Comparison of ENCODE assay signal across 14 mouse cellular contexts in genomic region chr17:26689810-26690209, GRCm38 (mm10). TPM values are rescaled to one million over a fixed set of nuclear protein-coding genes. Genes with fewer than 3 reads are reported as not detected.
DNase-seq lines count a peak whose midpoint lies in the region; ATAC-seq and TF ChIP-seq lines count a peak whose summit lies in the region.
"Had no signal": no experiment of that assay in that cellular context is flagged by ENCODE, and none has a peak within 500 bp of the region (broad histone marks: within the 10 kb centered on the region; RNA-seq: fewer than 3 reads in every experiment).

No protein-coding gene starts in this region.

- peaks cover 2% of the 10 kb centered on the region for H3K79me2 ChIP-seq in heart, adult 2 months (replicated peaks; ENCODE audit: control insufficient read depth, insufficient read depth, low read length)

- H3K4me1 ChIP-seq in heart, embryonic 15.5 days (replicated peaks) = peaks cover 29% of the 10 kb centered on the region
- H3K4me1 ChIP-seq in heart, adult 2 months (ENCODE audit: control insufficient read depth, insufficient read depth, low read length) = peaks cover 14% of the 10 kb centered on the region
- H3K4me1 ChIP-seq in neural tube, embryonic 13.5 days (replicated peaks) = peaks cover 46% of the 10 kb centered on the region
- H3K4me1 ChIP-seq in forebrain, embryonic 15.5 days = peaks cover 38% of the 10 kb centered on the region
- H3K4me1 ChIP-seq in neural tube, embryonic 15.5 days = peaks cover 29% of the 10 kb centered on the region
- H3K4me1 ChIP-seq: intestine, embryonic 15.5 days had no signal

- peak overlapping the region; percentile 42 for H3K27ac ChIP-seq in heart, embryonic 15.5 days
- no peak overlapping the region; the same call in 1 of the 2 replicates for H3K27ac ChIP-seq in heart, adult 2 months
- peak overlapping the region; percentile 55; the same call in 1 of the 2 replicates for H3K27ac ChIP-seq in neural tube, embryonic 13.5 days (replicated peaks)
- H3K27ac ChIP-seq in forebrain, embryonic 15.5 days (replicated peaks) = peak overlapping the region; percentile 79
- peak overlapping the region; percentile 67; the same call in 1 of the 2 replicates for H3K27ac ChIP-seq in neural tube, embryonic 15.5 days (replicated peaks)
- H3K27ac ChIP-seq: intestine, embryonic 15.5 days; macrophage had no signal

- H3K4me2 ChIP-seq in heart, embryonic 15.5 days = no peak overlapping the region
- no peak overlapping the region for H3K4me2 ChIP-seq in neural tube, embryonic 13.5 days
- H3K4me2 ChIP-seq in forebrain, embryonic 15.5 days (replicated peaks) = no peak overlapping the region
- H3K4me2 ChIP-seq in neural tube, embryonic 15.5 days = no peak overlapping the region
- H3K4me2 ChIP-seq: intestine, embryonic 15.5 days had no signal

- TF ChIP-seq CTCF in heart, adult 2 months (IDR thresholded peaks at IDR 0.05) = no peak

- H3K4me3 ChIP-seq in heart, embryonic 15.5 days = no peak overlapping the region
- H3K4me3 ChIP-seq in heart, adult 2 months = no peak overlapping the region
- H3K4me3 ChIP-seq in neural tube, embryonic 13.5 days = no peak overlapping the region
- H3K4me3 ChIP-seq in forebrain, embryonic 15.5 days = no peak overlapping the region
- H3K4me3 ChIP-seq in neural tube, embryonic 15.5 days (replicated peaks) = no peak overlapping the region
- H3K4me3 ChIP-seq: erythroblast, embryonic 14.5 days; intestine, embryonic 15.5 days had no signal

- no peak for TF ChIP-seq POLR2A in heart, adult 2 months (IDR thresholded peaks at IDR 0.05; ENCODE audit: insufficient read depth, low read depth, low read length)

- H3K27me3 ChIP-seq in heart, embryonic 15.5 days = no peaks in the 10 kb centered on the region
- no peaks in the 10 kb centered on the region for H3K27me3 ChIP-seq in heart, adult 2 months (ENCODE audit: control insufficient read depth, insufficient read depth, low read length)
- no peaks in the 10 kb centered on the region for H3K27me3 ChIP-seq in neural tube, embryonic 13.5 days
- no peaks in the 10 kb centered on the region for H3K27me3 ChIP-seq in forebrain, embryonic 15.5 days
- no peaks in the 10 kb centered on the region for H3K27me3 ChIP-seq in neural tube, embryonic 15.5 days (replicated peaks)
- H3K27me3 ChIP-seq: intestine, embryonic 15.5 days had no signal

- no peak for ATAC-seq in heart, embryonic 15.5 days (replicated peaks; ENCODE audit: insufficient number of reproducible peaks, insufficient read depth, low FRiP score, low read depth)
- ATAC-seq in neural tube, embryonic 13.5 days (ENCODE audit: low read depth) = no peak
- no peak for ATAC-seq in forebrain, embryonic 15.5 days (replicated peaks)
- no peak for ATAC-seq in neural tube, embryonic 15.5 days (ENCODE audit: low FRiP score)
- ATAC-seq: activated CD4-positive, CD25-positive, alpha-beta regulatory T cell, adult 4 months; intestine, embryonic 15.5 days had no signal

- WGBS in heart, embryonic 15.5 days = 54% methylated on average over 2 of the region's 2 CpGs
- 74% methylated on average over 2 of the region's 2 CpGs for WGBS in heart, adult 2 months
- WGBS in neural tube, embryonic 13.5 days = 68% methylated on average over 2 of the region's 2 CpGs
- WGBS in forebrain, embryonic 15.5 days = 44% methylated on average over 2 of the region's 2 CpGs
- 51% methylated on average over 2 of the region's 2 CpGs for WGBS in neural tube, embryonic 15.5 days

- no peak for TF ChIP-seq EP300 in heart, adult 2 months (IDR thresholded peaks at IDR 0.05; ENCODE audit: insufficient read depth, low read depth, low read length)

- no peak overlapping the region for H3K9ac ChIP-seq in heart, embryonic 15.5 days
- H3K9ac ChIP-seq in heart, adult 2 months (ENCODE audit: low read depth, low read length) = no peak overlapping the region
- 0 out of 2 replicates have a peak overlapping the region, but pooled peaks have one; percentile 1 for H3K9ac ChIP-seq in neural tube, embryonic 13.5 days
- no peak overlapping the region for H3K9ac ChIP-seq in forebrain, embryonic 15.5 days (replicated peaks)
- no peak overlapping the region for H3K9ac ChIP-seq in neural tube, embryonic 15.5 days (replicated peaks)
- H3K9ac ChIP-seq: intestine, embryonic 15.5 days had no signal

- DNase-seq in heart, adult 2 months = no peak
- no peak for DNase-seq in neural tube, embryonic 10.5 days (ENCODE audit: extremely low spot score, low spot score)
- no peak for DNase-seq in embryo, embryonic 9.5 days (ENCODE audit: extremely low spot score)
- DNase-seq in adrenal gland, adult 2 months = no peak
- DNase-seq: spleen, adult 18-20 months; thymus, postnatal 14 days had no signal

- no peaks in the 10 kb centered on the region for H3K9me3 ChIP-seq in heart, embryonic 15.5 days (replicated peaks)
- no peaks in the 10 kb centered on the region for H3K9me3 ChIP-seq in neural tube, embryonic 13.5 days
- H3K9me3 ChIP-seq in forebrain, embryonic 15.5 days = no peaks in the 10 kb centered on the region
- H3K9me3 ChIP-seq in neural tube, embryonic 15.5 days (replicated peaks) = no peaks in the 10 kb centered on the region
- H3K9me3 ChIP-seq: intestine, embryonic 15.5 days had no signal

- H3K36me3 ChIP-seq in heart, embryonic 15.5 days = peaks cover under 1% of the 10 kb centered on the region
- no peaks in the 10 kb centered on the region for H3K36me3 ChIP-seq in heart, adult 2 months (ENCODE audit: control insufficient read depth, insufficient read depth, low read length)
- H3K36me3 ChIP-seq in neural tube, embryonic 13.5 days = peaks cover 5% of the 10 kb centered on the region
- H3K36me3 ChIP-seq in forebrain, embryonic 15.5 days = peaks cover 1% of the 10 kb centered on the region; the same call in 1 of the 2 replicates
- no peaks in the 10 kb centered on the region for H3K36me3 ChIP-seq in neural tube, embryonic 15.5 days
- H3K36me3 ChIP-seq: intestine, embryonic 15.5 days had no signal

- intact Hi-C loops in heart, adult 2 months (cut with DNase I) = no loop called here

RNA-seq across cellular contexts. Expression of gene Crebrf, which starts 25.6 kb away (rescaled TPM):
- 6.5 and 8.6 TPM in 2 replicates for polyA plus RNA-seq in heart, embryonic 15.5 days (2015; fragmentation: Nextera tagmentation; extraction: Ambion mirVana)
- total RNA-seq in heart, adult 2 months (2021) = 10 to 100 TPM; 63.5 to 72.9 TPM
- 6.1 and 10.7 TPM in 2 replicates for polyA plus RNA-seq in heart, adult 2 months (2012; rRNA removed)
- 9.9 and 11.4 TPM in 2 replicates for polyA plus RNA-seq in neural tube, embryonic 13.5 days (2015; fragmentation: Nextera tagmentation; extraction: Ambion mirVana)
- polyA plus RNA-seq in forebrain, embryonic 15.5 days (2015; fragmentation: Nextera tagmentation; extraction: Ambion mirVana) = 14.9 and 16.8 TPM in 2 replicates
- 10.4 and 11.4 TPM in 2 replicates for polyA plus RNA-seq in neural tube, embryonic 15.5 days (2015; fragmentation: Nextera tagmentation; extraction: Ambion mirVana)
- 10 to 100 TPM; 66.8 to 75.4 TPM for total RNA-seq in adrenal gland, adult 2 months (2021)
- polyA plus RNA-seq in adrenal gland, adult 2 months (2012; rRNA removed) = 1.2 TPM in 2 replicates

RNA-seq across cellular contexts. Expression of gene Atp6v0e, which starts 26.8 kb away (rescaled TPM):
- polyA plus RNA-seq in heart, embryonic 15.5 days (2015; fragmentation: Nextera tagmentation; extraction: Ambion mirVana) = 197 and 200 TPM in 2 replicates
- 10 to 100 TPM; 60.9 to 67.2 TPM for total RNA-seq in heart, adult 2 months (2021)
- 143 and 187 TPM in 2 replicates for polyA plus RNA-seq in heart, adult 2 months (2012; rRNA removed)
- polyA plus RNA-seq in neural tube, embryonic 13.5 days (2015; fragmentation: Nextera tagmentation; extraction: Ambion mirVana) = 126 and 130 TPM in 2 replicates
- polyA plus RNA-seq in forebrain, embryonic 15.5 days (2015; fragmentation: Nextera tagmentation; extraction: Ambion mirVana) = 140 TPM in 2 replicates
- polyA plus RNA-seq in neural tube, embryonic 15.5 days (2015; fragmentation: Nextera tagmentation; extraction: Ambion mirVana) = 85.8 and 114 TPM in 2 replicates
- 100 to 1,000 TPM; 213 to 229 TPM for total RNA-seq in adrenal gland, adult 2 months (2021)
- 193 and 215 TPM in 2 replicates for polyA plus RNA-seq in adrenal gland, adult 2 months (2012; rRNA removed)
